Mouse (Mus musculus) B cell, adult 62 days (primary cell): ENCODE measurements around the gene Hsf2. TPM values are rescaled to one million over a fixed set of nuclear protein-coding genes. Genes with fewer than 3 reads are reported as not detected.

ENCODE experiments used
- total RNA-seq: library from RNA; stranded (reverse); gene quantifications from 4 replicates; pipeline ENCODE4 v1.2.4, GENCODE M21; 2023

Hsf2 gene
- total RNA-seq: 10.9 to 13.0 TPM (median 11.9 TPM) in 4 replicates

GRCm38 (mm10) chr10:57485908-57486541, at the start of gene Hsf2:
Hsf2 (plus strand) TSS chr10:57486385.

GRCm38 (mm10) chr10:57532218-57533101, 46.3 kb downstream of the Hsf2 start, which contains the start of gene Serinc1:
Serinc1 (minus strand) TSS chr10:57532530.

Other genes with a start within 250 kb of the Hsf2 start
- 165 to 177 TPM (median 173 TPM) in 4 replicates for gene Serinc1, start 46.1 kb downstream of the Hsf2 start, total RNA-seq
- 53.6 to 64.8 TPM (median 55.8 TPM) in 4 replicates for gene Pkib, start 145.6 kb downstream of the Hsf2 start, total RNA-seq